Mouse (Mus musculus) midbrain, postnatal 0 days (tissue): Measurements from ENCODE around the gene Ly6g6f. TPM values are rescaled to one million over a fixed set of nuclear protein-coding genes. Genes with fewer than 3 reads are reported as not detected.

ENCODE experiments used
- ATAC-seq: fragments of 200-750 bp; cut with Nextera tagmentation; 2 replicates; pipeline ENCODE4 v1.8.0; 2017; ENCODE audit warnings: moderate number of reproducible peaks, mild to moderate bottlenecking, moderate TSS enrichment, moderate library complexity; ENCODE audit not compliant: low FRiP score
- DNase-seq: peaks from one replicate; pipeline ENCODE4 v3.0.0-alpha.2; 2015; ENCODE audit warnings: low spot score
- H3K27ac ChIP-seq: fragments of 300-500 bp; sonication (generic); 2 replicates; pipeline ENCODE4 v1.5.1; 2014; ENCODE audit warnings: low read depth, mild to moderate bottlenecking, low read length, mixed read lengths
- H3K27me3 ChIP-seq: fragments of 300-500 bp; sonication (generic); 2 replicates; pipeline ENCODE4 v1.6.1; 2014; ENCODE audit warnings: low read length, control low read depth, mixed read lengths; ENCODE audit not compliant: insufficient read depth
- H3K36me3 ChIP-seq: fragments of 300-500 bp; sonication (generic); 2 replicates; pipeline ENCODE4 v1.6.1; 2014; ENCODE audit warnings: low read length, control low read depth, mixed read lengths; ENCODE audit not compliant: insufficient read depth
- H3K4me1 ChIP-seq: fragments of 300-500 bp; sonication (generic); 2 replicates; pipeline ENCODE4 v1.6.1; 2014; ENCODE audit warnings: mild to moderate bottlenecking, control low read depth, antibody characterized with exemption, low read length, mixed read lengths; ENCODE audit not compliant: insufficient read depth
- H3K4me2 ChIP-seq: fragments of 300-500 bp; sonication (generic); 2 replicates; pipeline ENCODE4 v1.6.1; 2014; ENCODE audit warnings: low read depth, mild to moderate bottlenecking, low read length, mixed read lengths; ENCODE audit not compliant: poor library complexity, severe bottlenecking
- H3K4me3 ChIP-seq: fragments of 300-500 bp; sonication (generic); 2 replicates; pipeline ENCODE4 v1.5.1; 2014; ENCODE audit warnings: low read depth, mild to moderate bottlenecking, low read length, moderate library complexity
- H3K9ac ChIP-seq: fragments of 300-500 bp; sonication (generic); replicated peaks from 2 replicates; pipeline ENCODE4 v1.6.1; 2014; ENCODE audit warnings: mild to moderate bottlenecking, low read length, moderate library complexity, mixed read lengths; ENCODE audit not compliant: poor library complexity, severe bottlenecking
- H3K9me3 ChIP-seq: fragments of 300-500 bp; sonication (generic); 2 replicates; pipeline ENCODE4 v1.6.1; 2016; ENCODE audit warnings: low read length, control low read depth
- CTCF ChIP-seq: IDR thresholded peaks from 2 replicates; pipeline ENCODE4 v1.5.1; 2016; ENCODE audit warnings: antibody characterized with exemption, mild to moderate bottlenecking
- WGBS: fragments of 180-500 bp; shearing (Covaris S2); extraction: QIAGEN DNeasy Blood & Tissue Kit; methylation state at CpG from one replicate; pipeline ENCODE4 v1.1.7; 2014; 5-methylcytosine and 5-hydroxymethylcytosine counted together
- polyA plus RNA-seq: library from polyadenylated mRNA; unstranded; fragments of >200 nt; fragmentation: Nextera tagmentation; extraction: Ambion mirVana; gene quantifications from 2 replicates; pipeline ENCODE4 v1.2.1, GENCODE M21; 2015
- total RNA-seq: library from RNA; depleted of rRNA; stranded (reverse); fragments of >200 nt; gene quantifications from 2 replicates; pipeline ENCODE4 v1.2.3, GENCODE M21; 2014

Gene Ly6g6f
- total and polyA plus RNA-seq, 2 experiments from 2014 or later = not detected

DNA sequence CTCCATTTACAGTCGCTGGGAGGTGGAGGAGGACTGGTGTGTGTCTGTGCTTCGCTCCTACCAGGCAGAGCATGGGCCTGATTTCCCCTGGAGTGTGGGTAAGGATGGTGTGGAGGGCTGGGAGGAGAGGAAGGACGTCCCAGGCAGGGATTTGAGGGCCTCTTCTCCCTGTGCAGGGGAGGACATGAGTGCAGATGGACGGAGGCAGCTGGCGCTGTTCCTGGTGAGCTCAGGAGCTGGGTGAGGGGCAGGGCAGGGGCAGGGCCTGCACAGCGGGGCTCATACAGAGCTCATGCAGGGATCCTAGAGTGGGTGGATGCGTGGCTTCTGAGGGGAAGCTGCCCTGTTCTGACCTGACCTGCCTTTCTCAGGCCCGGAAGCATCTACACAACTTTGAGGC, 16.9 kb upstream of the Ly6g6f start:
- DNase-seq (no peak), ATAC-seq (no peak)
- H3K4me2 ChIP-seq = no peak overlapping the region
- no peak for TF ChIP-seq CTCF
- H3K27ac ChIP-seq = no peak overlapping the region
- no peak overlapping the region for H3K9ac ChIP-seq
- no peak overlapping the region for H3K4me3 ChIP-seq
- no peaks in the 10 kb centered on the region for H3K4me1 ChIP-seq
- no peaks in the 10 kb centered on the region for H3K9me3 ChIP-seq
- H3K36me3 ChIP-seq = peaks cover 57% of the 10 kb centered on the region
- 82% methylated on average over 6 of the region's 8 CpGs for WGBS
- no peaks in the 10 kb centered on the region for H3K27me3 ChIP-seq

DNA sequence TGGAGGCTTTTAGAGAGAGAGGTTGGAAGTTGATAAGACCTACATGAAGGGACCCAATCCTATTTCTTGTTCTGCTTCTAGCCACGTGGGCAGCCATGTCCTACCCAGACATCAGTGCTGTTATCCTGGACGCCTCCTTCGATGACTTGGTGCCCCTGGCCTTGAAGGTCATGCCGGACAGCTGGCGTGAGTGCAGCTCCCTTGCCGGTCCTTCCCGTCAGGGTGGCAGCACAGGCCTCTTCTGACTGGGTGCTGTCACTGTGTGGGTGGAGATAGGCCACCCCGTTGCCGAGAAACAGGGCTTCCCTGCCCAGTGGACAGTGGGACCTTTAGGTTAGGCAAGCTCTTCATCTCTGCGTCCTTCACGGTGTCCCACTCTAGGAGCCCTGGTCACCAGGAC, 15.8 kb upstream of the Ly6g6f start:
- DNase-seq (no peak), ATAC-seq (no peak)
- no peak overlapping the region for H3K4me2 ChIP-seq
- peaks cover 68% of the 10 kb centered on the region for H3K36me3 ChIP-seq
- H3K4me1 ChIP-seq = no peaks in the 10 kb centered on the region
- no peak overlapping the region for H3K9ac ChIP-seq
- H3K4me3 ChIP-seq = no peak overlapping the region
- no peak overlapping the region for H3K27ac ChIP-seq
- H3K9me3 ChIP-seq = no peaks in the 10 kb centered on the region
- WGBS = 92% methylated on average over 11 of the region's 11 CpGs
- no peak for TF ChIP-seq CTCF
- H3K27me3 ChIP-seq = no peaks in the 10 kb centered on the region

DNA sequence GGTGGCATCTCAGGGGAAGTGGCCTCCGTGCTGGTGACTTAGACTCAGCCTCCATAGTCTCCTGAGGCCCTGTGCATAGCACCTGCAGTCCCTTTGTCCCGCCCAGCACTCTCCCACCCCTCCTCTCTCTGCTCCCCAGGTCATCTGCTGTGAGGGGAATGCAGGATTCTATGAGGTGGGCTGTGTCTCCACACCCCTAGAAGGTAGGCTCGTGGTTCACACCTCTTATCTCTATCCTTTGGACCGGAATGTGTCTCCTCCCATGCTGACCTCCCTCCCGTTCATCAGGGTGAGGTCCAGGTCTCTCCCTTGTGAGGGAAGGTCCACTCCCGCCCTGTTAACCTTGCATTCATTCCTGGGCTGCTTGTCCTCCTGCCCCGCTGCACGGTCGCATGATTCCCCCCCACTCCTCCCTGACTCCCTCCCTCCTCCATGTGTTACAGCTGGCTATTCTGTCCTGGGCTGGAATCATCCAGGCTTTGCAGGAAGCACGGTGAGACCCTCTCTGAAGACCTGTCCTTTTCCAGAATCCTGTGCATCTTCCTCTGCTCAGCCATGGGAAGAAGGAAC, 14.9 kb upstream of the Ly6g6f start:
- no peak for ATAC-seq
- TF ChIP-seq CTCF = no peak
- peaks cover 73% of the 10 kb centered on the region for H3K36me3 ChIP-seq

DNA sequence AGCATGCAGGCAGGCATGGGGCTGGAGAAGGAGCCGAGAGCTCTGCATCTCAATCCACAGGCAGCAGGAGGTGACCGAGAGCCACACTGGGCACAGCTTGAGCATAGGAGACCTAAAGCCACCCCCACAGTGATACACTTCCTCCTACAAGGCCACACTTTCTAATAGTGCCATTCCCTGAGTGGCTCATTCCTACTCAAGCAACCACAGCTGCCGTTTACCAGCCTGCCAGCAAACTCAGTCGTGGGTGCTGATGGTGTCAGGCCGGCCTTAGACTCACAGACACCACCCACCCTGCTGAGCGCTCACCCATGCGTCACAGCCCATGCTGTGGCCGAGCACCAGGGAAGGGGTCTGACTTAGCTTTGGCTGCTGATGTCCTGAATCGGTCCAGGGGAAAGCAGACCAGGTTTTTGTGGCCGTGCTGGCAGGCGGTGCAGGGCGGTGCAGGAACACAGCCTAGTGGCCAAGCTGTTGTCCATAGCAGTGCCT, 11.8 kb upstream of the Ly6g6f start:
- H3K27ac ChIP-seq = no peak overlapping the region
- no peak overlapping the region for H3K4me2 ChIP-seq
- no peak overlapping the region for H3K9ac ChIP-seq
- H3K36me3 ChIP-seq = peaks cover 78% of the 10 kb centered on the region
- H3K27me3 ChIP-seq = no peaks in the 10 kb centered on the region
- DNase-seq (no peak), ATAC-seq (no peak)
- H3K4me3 ChIP-seq = no peak overlapping the region
- H3K4me1 ChIP-seq = no peaks in the 10 kb centered on the region
- no peak for TF ChIP-seq CTCF
- 74% methylated on average over 12 of the region's 12 CpGs for WGBS
- H3K9me3 ChIP-seq = no peaks in the 10 kb centered on the region

More for the DNA sequence above, 14.9 kb upstream of the Ly6g6f start:
- no peaks in the 10 kb centered on the region for H3K9me3 ChIP-seq
- WGBS = 79% methylated on average over 10 of the region's 10 CpGs
- no peak overlapping the region for H3K4me3 ChIP-seq
- H3K4me2 ChIP-seq = no peak overlapping the region
- no peaks in the 10 kb centered on the region for H3K4me1 ChIP-seq
- no peak overlapping the region for H3K27ac ChIP-seq
- H3K9ac ChIP-seq = no peak overlapping the region
- DNase-seq = no peak
- H3K27me3 ChIP-seq = no peaks in the 10 kb centered on the region

DNA sequence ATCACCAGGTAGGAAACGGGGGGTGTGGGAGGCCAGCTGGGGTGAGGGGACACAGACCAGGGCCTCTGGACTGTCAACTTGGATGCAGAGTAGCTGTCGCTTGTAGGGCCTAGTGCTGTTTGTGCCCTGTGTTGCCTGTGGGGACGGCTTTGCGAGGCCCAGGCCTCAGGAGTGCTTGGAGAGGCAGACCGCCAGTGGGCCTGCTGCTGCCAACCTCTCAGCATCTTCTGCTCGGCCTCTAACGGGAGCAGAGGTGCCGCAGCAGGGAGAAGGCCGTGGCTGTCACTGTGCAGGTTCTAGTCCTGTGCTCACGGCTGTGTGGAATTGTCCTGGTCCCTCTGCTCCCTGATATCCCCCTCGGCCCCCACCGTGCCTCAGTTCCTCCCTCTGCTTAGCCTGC, 11.2 kb upstream of the Ly6g6f start:
- H3K4me1 ChIP-seq = no peaks in the 10 kb centered on the region
- no peak overlapping the region for H3K27ac ChIP-seq
- no peaks in the 10 kb centered on the region for H3K27me3 ChIP-seq
- H3K9ac ChIP-seq = 0 out of 2 replicates have a peak overlapping the region, but pooled peaks have one; percentile 13
- H3K4me3 ChIP-seq = no peak overlapping the region
- DNase-seq (no peak), ATAC-seq (no peak)
- H3K4me2 ChIP-seq = no peak overlapping the region
- TF ChIP-seq CTCF = no peak
- WGBS = 81% methylated on average over 12 of the region's 12 CpGs
- H3K36me3 ChIP-seq = peaks cover 75% of the 10 kb centered on the region
- H3K9me3 ChIP-seq = no peaks in the 10 kb centered on the region

DNA sequence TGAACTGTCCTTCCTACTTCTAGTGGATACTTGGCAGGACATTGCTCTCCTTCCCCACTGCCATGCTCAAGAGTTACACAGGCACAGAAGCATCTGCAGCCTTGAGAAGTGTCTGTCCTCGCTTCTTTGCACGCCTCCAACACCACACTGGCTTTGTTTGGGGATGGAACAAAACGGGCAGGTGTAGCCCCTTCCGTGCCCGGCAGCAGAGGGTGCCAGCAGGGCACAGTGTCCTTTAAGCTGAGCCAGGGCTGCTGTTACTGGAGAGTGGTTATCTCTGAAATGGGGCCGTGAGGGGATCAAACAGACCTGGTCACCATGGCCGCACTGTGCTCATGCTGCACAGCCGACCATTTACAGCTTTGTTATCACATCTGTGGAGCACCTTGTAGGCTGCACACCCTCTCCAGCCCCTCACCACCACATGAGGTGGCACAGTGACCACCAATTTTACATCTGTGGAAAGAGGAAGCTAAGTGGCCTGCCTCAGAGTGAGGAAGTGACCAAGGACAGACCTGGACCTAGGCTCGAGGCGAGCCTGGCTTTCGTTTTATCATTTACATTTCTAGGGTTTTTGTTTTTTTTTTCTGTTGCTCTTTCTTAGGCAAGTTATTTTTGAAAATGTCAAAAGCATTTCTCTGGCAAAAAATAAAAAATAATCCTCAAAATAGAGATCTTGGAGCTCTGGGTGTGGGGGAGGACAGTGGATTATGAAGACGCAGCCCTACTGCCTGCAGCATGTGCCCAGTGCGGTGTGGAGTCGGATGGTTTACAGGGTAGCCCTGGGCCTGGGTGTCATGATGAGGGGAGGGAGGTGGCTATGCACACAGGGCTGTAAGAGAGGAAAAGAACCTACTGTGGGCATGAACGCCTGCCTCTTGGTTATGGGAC, 9.3 kb upstream of the Ly6g6f start:
- H3K4me3 ChIP-seq = no peak overlapping the region
- no peaks in the 10 kb centered on the region for H3K27me3 ChIP-seq
- H3K4me1 ChIP-seq = 0 out of 2 replicates have a peak, but pooled peaks cover 4% of the 10 kb centered on the region
- peaks cover 60% of the 10 kb centered on the region for H3K36me3 ChIP-seq
- DNase-seq = no peak
- ATAC-seq = no peak
- no peaks in the 10 kb centered on the region for H3K9me3 ChIP-seq
- 90% methylated on average over 15 of the region's 15 CpGs for WGBS
- no peak for TF ChIP-seq CTCF
- H3K4me2 ChIP-seq = no peak overlapping the region
- H3K9ac ChIP-seq = no peak overlapping the region
- H3K27ac ChIP-seq = no peak overlapping the region
